Mouse (Mus musculus): ENCODE data around the gene Phldb3. TPM values are rescaled to one million over a fixed set of nuclear protein-coding genes. Genes with fewer than 3 reads are reported as not detected.

Gene Phldb3
- polyA plus RNA-seq, 1 experiment from 2014 or later: not detected

GRCm38 (mm10) chr7:24595464-24595863, 15.1 kb upstream of the Phldb3 start:
- H3K4me2 ChIP-seq (ENCODE audit: low read length): no peak overlapping the region
- no peaks in the 10 kb centered on the region for H3K9me3 ChIP-seq (ENCODE audit: control insufficient read depth, low read length)

GRCm38 (mm10) chr7:24598121-24598520, 12.4 kb upstream of the Phldb3 start:
- H3K9me3 ChIP-seq (ENCODE audit: control insufficient read depth, low read length): no peaks in the 10 kb centered on the region
- H3K4me2 ChIP-seq (ENCODE audit: low read length): no peak overlapping the region
- no peak for ATAC-seq (ENCODE audit: insufficient number of reproducible peaks, insufficient read depth, low FRiP score, low read depth)
- no peak overlapping the region for H3K4me3 ChIP-seq (ENCODE audit: control insufficient read depth in 1 of 2, insufficient read depth in 1 of 2, low read depth in 1 of 2, low read length in 2 of 2)
- no peak overlapping the region for H3K27ac ChIP-seq (replicated peaks in 1 of 2; ENCODE audit: control insufficient read depth in 1 of 2, insufficient read depth in 1 of 2, low read depth in 2 of 2, low read length in 2 of 2)
- no peaks in the 10 kb centered on the region for H3K27me3 ChIP-seq (ENCODE audit: control insufficient read depth, insufficient read depth, low read length)
- WGBS: 69% methylated on average over 4 of the region's 4 CpGs
- no peaks in the 10 kb centered on the region for H3K36me3 ChIP-seq (ENCODE audit: control insufficient read depth, insufficient read depth, low read length)
- H3K9ac ChIP-seq (ENCODE audit: low read length): no peak overlapping the region
- H3K4me1 ChIP-seq (ENCODE audit: control insufficient read depth in 2 of 2, insufficient read depth in 2 of 2, low read length in 2 of 2): peaks cover 3 to 4% of the 10 kb centered on the region in 2 experiments; a peak in 2 of 4 replicates

More at GRCm38 (mm10) chr7:24595464-24595863, 15.1 kb upstream of the Phldb3 start:
- Histone ChIP-seq H3K9ac (ENCODE audit: low read length) (no peak overlapping the region), H3K27me3 (ENCODE audit: control insufficient read depth, insufficient read depth, low read length) (no peaks in the 10 kb centered on the region), H3K36me3 (ENCODE audit: control insufficient read depth, insufficient read depth, low read length) (no peaks in the 10 kb centered on the region), H3K27ac (replicated peaks in 1 of 2; ENCODE audit: control insufficient read depth in 1 of 2, insufficient read depth in 1 of 2, low read depth in 2 of 2, low read length in 2 of 2) (no peak overlapping the region), H3K4me1 (ENCODE audit: control insufficient read depth in 2 of 2, insufficient read depth in 2 of 2, low read length in 2 of 2) (peaks cover 3 to 4% of the 10 kb centered on the region in 2 experiments; a peak in 2 of 4 replicates), H3K4me3 (ENCODE audit: control insufficient read depth in 1 of 2, insufficient read depth in 1 of 2, low read depth in 1 of 2, low read length in 2 of 2) (no peak overlapping the region)
- 76% methylated on average over 2 of the region's 2 CpGs for WGBS
- ATAC-seq (ENCODE audit: insufficient number of reproducible peaks, insufficient read depth, low FRiP score, low read depth): no peak

- H3K9me3 ChIP-seq (ENCODE audit: control insufficient read depth, low read length): no peaks in the 10 kb centered on the region
- WGBS: 64% methylated on average over 15 of the region's 15 CpGs
- H3K9ac ChIP-seq (ENCODE audit: low read length): no peak overlapping the region
- no peak overlapping the region for H3K27ac ChIP-seq (replicated peaks in 1 of 2; ENCODE audit: control insufficient read depth in 1 of 2, insufficient read depth in 1 of 2, low read depth in 2 of 2, low read length in 2 of 2)
- H3K4me3 ChIP-seq (ENCODE audit: control insufficient read depth in 1 of 2, insufficient read depth in 1 of 2, low read depth in 1 of 2, low read length in 2 of 2): no peak overlapping the region
- H3K36me3 ChIP-seq (ENCODE audit: control insufficient read depth, insufficient read depth, low read length): no peaks in the 10 kb centered on the region
- H3K4me2 ChIP-seq (ENCODE audit: low read length): no peak overlapping the region
- H3K4me1 ChIP-seq (ENCODE audit: control insufficient read depth in 2 of 2, insufficient read depth in 2 of 2, low read length in 2 of 2): peaks cover 3% of the 10 kb centered on the region in 2 experiments; a peak in 2 of 4 replicates
- no peaks in the 10 kb centered on the region for H3K27me3 ChIP-seq (ENCODE audit: control insufficient read depth, insufficient read depth, low read length)
- no peak for ATAC-seq (ENCODE audit: insufficient number of reproducible peaks, insufficient read depth, low FRiP score, low read depth)
Observed at GRCm38 (mm10) chr7:24599211-24600067, 11.1 kb upstream of the Phldb3 start.

- no peaks in the 10 kb centered on the region for H3K27me3 ChIP-seq (ENCODE audit: control insufficient read depth, insufficient read depth, low read length)
- peak; percentile 66; the same call in 1 of the 2 replicates for ATAC-seq (ENCODE audit: insufficient number of reproducible peaks, insufficient read depth, low FRiP score, low read depth)
- no peaks in the 10 kb centered on the region for H3K9me3 ChIP-seq (ENCODE audit: control insufficient read depth, low read length)
- no peak overlapping the region for H3K27ac ChIP-seq (replicated peaks in 1 of 2; ENCODE audit: control insufficient read depth in 1 of 2, insufficient read depth in 1 of 2, low read depth in 2 of 2, low read length in 2 of 2)
- H3K4me3 ChIP-seq (ENCODE audit: control insufficient read depth in 1 of 2, insufficient read depth in 1 of 2, low read depth in 1 of 2, low read length in 2 of 2): no peak overlapping the region
- WGBS: 8% methylated on average over 13 of the region's 13 CpGs
- no peaks in the 10 kb centered on the region for H3K36me3 ChIP-seq (ENCODE audit: control insufficient read depth, insufficient read depth, low read length)
- H3K4me2 ChIP-seq (ENCODE audit: low read length): peak overlapping the region; percentile 39
- no peak overlapping the region for H3K9ac ChIP-seq (ENCODE audit: low read length)
- no peaks in the 10 kb centered on the region for H3K4me1 ChIP-seq (ENCODE audit: control insufficient read depth in 2 of 2, insufficient read depth in 2 of 2, low read length in 2 of 2)
Observed at GRCm38 (mm10) chr7:24600941-24601597, 9.5 kb upstream of the Phldb3 start.

- no peak overlapping the region for H3K9ac ChIP-seq (ENCODE audit: low read length)
- WGBS: 80% methylated on average over 7 of the region's 7 CpGs
- ATAC-seq (ENCODE audit: insufficient number of reproducible peaks, insufficient read depth, low FRiP score, low read depth): no peak
- peaks cover 19% of the 10 kb centered on the region for H3K27me3 ChIP-seq (ENCODE audit: control insufficient read depth, insufficient read depth, low read length)
- no peak overlapping the region for H3K27ac ChIP-seq (replicated peaks in 1 of 2; ENCODE audit: control insufficient read depth in 1 of 2, insufficient read depth in 1 of 2, low read depth in 2 of 2, low read length in 2 of 2)
- H3K36me3 ChIP-seq (ENCODE audit: control insufficient read depth, insufficient read depth, low read length): no peaks in the 10 kb centered on the region
- H3K4me1 ChIP-seq (ENCODE audit: control insufficient read depth in 2 of 2, insufficient read depth in 2 of 2, low read length in 2 of 2): peaks cover 0 to 3% of the 10 kb centered on the region in 2 experiments; a peak in 3 of 4 replicates
- no peak overlapping the region for H3K4me2 ChIP-seq (ENCODE audit: low read length)
- no peaks in the 10 kb centered on the region for H3K9me3 ChIP-seq (ENCODE audit: control insufficient read depth, low read length)
- no peak overlapping the region for H3K4me3 ChIP-seq (ENCODE audit: control insufficient read depth in 1 of 2, insufficient read depth in 1 of 2, low read depth in 1 of 2, low read length in 2 of 2)
Observed at GRCm38 (mm10) chr7:24605561-24605960, 5.0 kb upstream of the Phldb3 start.

- Histone ChIP-seq H3K4me3 (ENCODE audit: control insufficient read depth in 1 of 2, insufficient read depth in 1 of 2, low read depth in 1 of 2, low read length in 2 of 2) (no peak overlapping the region), H3K27me3 (ENCODE audit: control insufficient read depth, insufficient read depth, low read length) (peaks cover 24% of the 10 kb centered on the region), H3K9me3 (ENCODE audit: control insufficient read depth, low read length) (no peaks in the 10 kb centered on the region), H3K4me1 (ENCODE audit: control insufficient read depth in 2 of 2, insufficient read depth in 2 of 2, low read length in 2 of 2) (peaks cover 2 to 8% of the 10 kb centered on the region in 2 experiments; a peak in 3 of 4 replicates), H3K36me3 (ENCODE audit: control insufficient read depth, insufficient read depth, low read length) (no peaks in the 10 kb centered on the region), H3K27ac (replicated peaks in 1 of 2; ENCODE audit: control insufficient read depth in 1 of 2, insufficient read depth in 1 of 2, low read depth in 2 of 2, low read length in 2 of 2) (no peak overlapping the region), H3K9ac (ENCODE audit: low read length) (no peak overlapping the region), H3K4me2 (ENCODE audit: low read length) (no peak overlapping the region)
- 69% methylated on average over 7 of the region's 7 CpGs for WGBS
- no peak for ATAC-seq (ENCODE audit: insufficient number of reproducible peaks, insufficient read depth, low FRiP score, low read depth)
Observed at GRCm38 (mm10) chr7:24606046-24606445, 4.5 kb upstream of the Phldb3 start.

GRCm38 (mm10) chr7:24608017-24608416, 2.5 kb upstream of the Phldb3 start:
- Histone ChIP-seq H3K4me2 (ENCODE audit: low read length) (no peak overlapping the region), H3K27ac (replicated peaks in 1 of 2; ENCODE audit: control insufficient read depth in 1 of 2, insufficient read depth in 1 of 2, low read depth in 2 of 2, low read length in 2 of 2) (no peak overlapping the region), H3K4me1 (ENCODE audit: control insufficient read depth in 2 of 2, insufficient read depth in 2 of 2, low read length in 2 of 2) (peaks cover 4 to 14% of the 10 kb centered on the region in 2 experiments; a peak in 3 of 4 replicates), H3K9ac (ENCODE audit: low read length) (no peak overlapping the region), H3K36me3 (ENCODE audit: control insufficient read depth, insufficient read depth, low read length) (no peaks in the 10 kb centered on the region), H3K9me3 (ENCODE audit: control insufficient read depth, low read length) (no peaks in the 10 kb centered on the region), H3K4me3 (ENCODE audit: control insufficient read depth in 1 of 2, insufficient read depth in 1 of 2, low read depth in 1 of 2, low read length in 2 of 2) (no peak overlapping the region), H3K27me3 (ENCODE audit: control insufficient read depth, insufficient read depth, low read length) (peaks cover 43% of the 10 kb centered on the region)
- WGBS: 36% methylated on average over 6 of the region's 6 CpGs
- ATAC-seq (ENCODE audit: insufficient number of reproducible peaks, insufficient read depth, low FRiP score, low read depth): 0 out of 2 replicates have a peak, but pooled peaks have one; percentile 18
